Mouse (Mus musculus) testis, postnatal 10 days (tissue): ENCODE measurements around the gene Ndufs4.

Experiments used
- DNase-seq: peaks from one replicate; pipeline ENCODE4 v3.0.0; 2021; ENCODE audit warnings: low spot score

Gene Ndufs4

GRCm38 (mm10) chr13:114388211-114388965 lies at the start of gene Ndufs4:
TSS of gene Ndufs4 (minus strand) at chr13:114388258.
- DNase-seq: no peak

- no peak for DNase-seq
Measured at GRCm38 (mm10) chr13:114432491-114432890, 44.4 kb upstream of the Ndufs4 start.

GRCm38 (mm10) chr13:114425230-114425629 lies 37.2 kb upstream of the Ndufs4 start:
- no peak for DNase-seq

GRCm38 (mm10) chr13:114420235-114420634 lies 32.2 kb upstream of the Ndufs4 start:
- DNase-seq: no peak

- DNase-seq: no peak
Measured at GRCm38 (mm10) chr13:114419364-114419763, 31.3 kb upstream of the Ndufs4 start.

GRCm38 (mm10) chr13:114412326-114412725 lies 24.3 kb upstream of the Ndufs4 start:
- DNase-seq: no peak

GRCm38 (mm10) chr13:114406866-114407265 lies 18.8 kb upstream of the Ndufs4 start:
- DNase-seq: no peak

- no peak for DNase-seq
Measured at GRCm38 (mm10) chr13:114406424-114406823, 18.4 kb upstream of the Ndufs4 start.

GRCm38 (mm10) chr13:114405100-114405715 lies 17.1 kb upstream of the Ndufs4 start:
- no peak for DNase-seq

GRCm38 (mm10) chr13:114398906-114399305 lies 10.8 kb upstream of the Ndufs4 start:
- DNase-seq: no peak

- DNase-seq: no peak
Measured at GRCm38 (mm10) chr13:114397281-114397680, 9.2 kb upstream of the Ndufs4 start.

GRCm38 (mm10) chr13:114396863-114397262 lies 8.8 kb upstream of the Ndufs4 start:
- DNase-seq: no peak

- DNase-seq: no peak
Measured at GRCm38 (mm10) chr13:114394784-114395183, 6.7 kb upstream of the Ndufs4 start.

GRCm38 (mm10) chr13:114392501-114392900 lies 4.4 kb upstream of the Ndufs4 start:
- no peak for DNase-seq

GRCm38 (mm10) chr13:114387521-114388171 lies 412 bp downstream of the Ndufs4 start:
- DNase-seq: peak; percentile 95

GRCm38 (mm10) chr13:114387074-114387487 lies 977 bp downstream of the Ndufs4 start:
- DNase-seq: no peak

- DNase-seq: no peak
Measured at GRCm38 (mm10) chr13:114376511-114376910, 11.5 kb downstream of the Ndufs4 start.

GRCm38 (mm10) chr13:114362086-114362485 lies 26.0 kb downstream of the Ndufs4 start:
- DNase-seq: no peak

- DNase-seq: no peak
Measured at GRCm38 (mm10) chr13:114351321-114351946, 36.6 kb downstream of the Ndufs4 start.

GRCm38 (mm10) chr13:114344979-114345712 lies 42.9 kb downstream of the Ndufs4 start:
- no peak for DNase-seq

GRCm38 (mm10) chr13:114344220-114344973 lies 43.7 kb downstream of the Ndufs4 start:
- no peak for DNase-seq
